Mouse (Mus musculus): ENCODE data around the gene Naa35. TPM values are rescaled to one million over a fixed set of nuclear protein-coding genes. Genes with fewer than 3 reads are reported as not detected.

The Naa35 gene
- 26.7 TPM for polyA plus RNA-seq (2015; fragmentation: Illumina TruSeq; extraction: RNeasy Lipid Tissue Mini Kit (QIAGEN cat#74804); ENCODE audit: insufficient read depth, low read depth, low replicate concordance)

DNA sequence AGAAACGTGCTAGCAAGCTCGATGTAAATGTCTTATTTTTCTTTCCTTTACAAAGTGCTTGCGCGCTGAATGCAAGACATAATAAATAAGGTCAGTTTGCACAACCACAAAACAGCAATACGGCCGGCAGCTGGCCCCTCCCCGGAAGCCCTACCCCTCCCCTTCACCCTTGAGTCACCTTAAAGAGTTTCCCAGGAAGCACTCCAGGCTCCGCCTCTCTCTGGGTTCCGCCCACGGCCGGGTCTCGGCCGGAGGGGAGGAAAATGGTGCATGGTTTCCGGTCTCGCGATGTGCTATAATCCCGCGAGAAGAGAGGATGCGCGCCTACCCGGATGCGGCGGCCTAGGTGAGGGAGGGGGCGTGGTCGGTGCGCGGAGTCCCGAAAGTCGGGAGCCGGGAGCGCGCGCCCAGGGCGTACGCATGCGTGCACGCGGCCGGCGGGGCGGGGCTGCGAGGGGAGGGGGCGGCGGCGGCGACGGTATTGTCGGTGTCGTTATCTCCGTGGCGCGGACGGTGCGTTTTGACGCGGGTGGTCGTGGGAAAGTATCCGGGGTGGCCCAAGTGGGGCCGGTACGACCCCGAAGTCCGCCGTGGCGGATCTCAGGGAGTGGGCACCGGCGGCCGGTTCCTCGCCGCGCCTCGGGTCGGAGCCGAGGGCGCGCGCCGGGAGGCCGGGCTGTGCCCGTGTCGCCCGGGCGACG is at the start of gene Naa35, which contains the start of gene Agtpbp1:
TSS of gene Naa35 (plus strand) at position 313 of the 701 bp plus-strand sequence.
TSS of gene Agtpbp1 (minus strand) at position 281 of the 701 bp plus-strand sequence.

DNA sequence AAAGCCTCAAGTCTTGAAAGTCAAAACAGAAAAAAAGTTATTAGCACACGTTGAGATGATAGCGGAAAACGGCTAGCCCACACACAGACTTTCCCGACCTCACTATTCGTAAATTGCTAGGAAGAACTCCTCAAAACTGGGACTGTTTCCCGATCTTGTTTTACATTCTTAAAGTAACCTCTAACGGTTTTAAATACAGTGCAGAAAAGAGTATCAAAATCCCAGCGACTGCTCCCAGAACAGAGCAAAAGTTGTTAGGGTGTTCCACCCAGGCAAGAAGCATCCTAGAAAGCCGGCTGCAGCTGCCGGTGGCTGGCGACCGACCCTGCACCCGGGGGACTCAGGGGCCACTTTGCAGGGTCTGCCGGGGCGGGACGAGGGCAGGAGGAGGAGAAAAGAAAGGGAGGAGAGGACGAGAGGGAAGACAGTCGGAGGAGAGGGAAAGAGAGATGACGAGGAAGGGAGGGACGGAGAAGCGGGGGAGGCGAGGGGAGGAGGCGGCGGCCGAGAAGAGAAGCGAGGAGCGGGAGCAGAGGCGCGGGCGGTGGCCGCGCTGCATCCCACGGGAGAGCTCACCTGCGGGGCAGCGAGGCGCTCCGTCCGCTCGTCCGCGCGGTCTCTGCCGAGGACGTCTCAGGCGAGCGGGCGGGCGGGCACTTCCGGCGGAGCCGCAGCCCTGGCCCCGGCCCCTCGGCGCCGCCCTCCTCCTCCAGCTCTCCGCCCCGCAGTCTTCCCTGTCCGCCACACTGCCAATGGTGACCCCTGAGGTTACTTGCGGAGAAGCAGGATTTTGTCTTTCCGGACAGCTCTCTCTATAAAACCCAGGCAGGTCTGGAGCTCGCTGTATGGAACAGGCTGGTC is 90.3 kb downstream of the Naa35 start, which contains the start of gene Golm1:
TSS of gene Golm1 (minus strand) at position 661 of the 861 bp plus-strand sequence.

Other genes starting within 250 kb of the Naa35 start
- gene Agtpbp1, start within 50 bp of the Naa35 start, polyA plus RNA-seq (2015; fragmentation: Illumina TruSeq; extraction: RNeasy Lipid Tissue Mini Kit (QIAGEN cat#74804); ENCODE audit: insufficient read depth, low read depth, low replicate concordance), result 35.9 TPM
- gene Golm1, start 90.6 kb downstream of the Naa35 start, polyA plus RNA-seq (2015; fragmentation: Illumina TruSeq; extraction: RNeasy Lipid Tissue Mini Kit (QIAGEN cat#74804); ENCODE audit: insufficient read depth, low read depth, low replicate concordance), result 4.8 TPM
- not detected for gene 4921517D22Rik, start 108.8 kb downstream of the Naa35 start, polyA plus RNA-seq (2015; fragmentation: Illumina TruSeq; extraction: RNeasy Lipid Tissue Mini Kit (QIAGEN cat#74804); ENCODE audit: insufficient read depth, low read depth, low replicate concordance)
- gene Spata31d1a, start 125.1 kb downstream of the Naa35 start, polyA plus RNA-seq (2015; fragmentation: Illumina TruSeq; extraction: RNeasy Lipid Tissue Mini Kit (QIAGEN cat#74804); ENCODE audit: insufficient read depth, low read depth, low replicate concordance), result not detected
- not detected for gene Spata31d1b, start 127.0 kb downstream of the Naa35 start, polyA plus RNA-seq (2015; fragmentation: Illumina TruSeq; extraction: RNeasy Lipid Tissue Mini Kit (QIAGEN cat#74804); ENCODE audit: insufficient read depth, low read depth, low replicate concordance)
- not detected for gene Spata31d1d, start 146.5 kb downstream of the Naa35 start, polyA plus RNA-seq (2015; fragmentation: Illumina TruSeq; extraction: RNeasy Lipid Tissue Mini Kit (QIAGEN cat#74804); ENCODE audit: insufficient read depth, low read depth, low replicate concordance)
- not detected for gene 1700014D04Rik, start 161.5 kb downstream of the Naa35 start, polyA plus RNA-seq (2015; fragmentation: Illumina TruSeq; extraction: RNeasy Lipid Tissue Mini Kit (QIAGEN cat#74804); ENCODE audit: insufficient read depth, low read depth, low replicate concordance)
- gene Isca1, start 184.6 kb downstream of the Naa35 start, polyA plus RNA-seq (2015; fragmentation: Illumina TruSeq; extraction: RNeasy Lipid Tissue Mini Kit (QIAGEN cat#74804); ENCODE audit: insufficient read depth, low read depth, low replicate concordance), result 24.3 TPM
- not detected for gene Gm49354, start 197.0 kb downstream of the Naa35 start, polyA plus RNA-seq (2015; fragmentation: Illumina TruSeq; extraction: RNeasy Lipid Tissue Mini Kit (QIAGEN cat#74804); ENCODE audit: insufficient read depth, low read depth, low replicate concordance)
- gene Tut7, start 237.9 kb downstream of the Naa35 start, polyA plus RNA-seq (2015; fragmentation: Illumina TruSeq; extraction: RNeasy Lipid Tissue Mini Kit (QIAGEN cat#74804); ENCODE audit: insufficient read depth, low read depth, low replicate concordance), result 14.3 TPM

All from pancreas, adult 10 weeks (tissue).